Mouse (Mus musculus): ENCODE data around the gene Lrrc25. TPM values are rescaled to one million over a fixed set of nuclear protein-coding genes. Genes with fewer than 3 reads are reported as not detected.

The Lrrc25 gene
- polyA plus RNA-seq, 1 experiment, result 3.5 TPM

DNA sequence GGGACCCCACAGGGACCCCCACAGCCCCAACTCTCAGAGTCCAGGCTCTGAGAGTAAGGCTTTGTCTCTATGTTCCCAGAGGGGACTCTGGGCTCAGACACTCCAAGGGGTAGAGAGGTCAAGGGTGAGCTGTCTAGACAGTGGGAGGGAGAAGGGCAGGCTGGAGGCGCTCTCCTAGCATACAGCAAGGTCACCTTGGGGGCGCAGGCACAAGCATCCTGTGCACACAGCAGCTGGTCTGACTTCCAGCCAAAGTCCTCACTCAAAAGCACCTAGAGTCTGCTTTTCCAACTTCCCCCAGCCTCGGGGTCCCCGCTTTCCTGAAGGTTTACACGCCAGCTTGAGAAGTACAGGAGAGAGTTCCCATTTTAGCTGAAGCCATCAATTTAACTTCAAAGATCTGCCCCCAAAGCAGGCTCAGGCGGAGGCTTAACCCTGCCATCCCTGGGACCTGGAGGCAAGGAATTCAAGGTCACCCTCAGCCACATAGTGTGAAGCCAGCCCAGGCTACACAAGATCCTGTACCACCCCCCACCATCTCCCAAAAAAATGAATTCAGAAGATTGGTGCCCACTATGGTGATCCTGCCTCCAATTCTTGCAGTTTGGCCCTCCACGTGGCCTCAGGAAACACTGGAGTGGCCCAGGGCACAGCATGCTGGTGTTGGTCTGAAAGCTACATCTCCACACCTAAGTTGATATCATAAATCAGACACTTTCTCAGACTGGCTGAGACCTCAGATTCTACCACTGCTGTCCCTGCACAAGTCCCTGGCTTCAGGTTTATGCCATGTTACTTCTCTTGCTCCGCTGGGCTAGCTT is 31.6 kb downstream of the Lrrc25 start:
- H3K27me3 ChIP-seq (replicated peaks; ENCODE audit: control insufficient read depth, insufficient read depth, low read length), result no peaks in the 10 kb centered on the region
- TF ChIP-seq POLR2A (IDR thresholded peaks at IDR 0.05; ENCODE audit: low read depth, low read length) (no peak), CTCF (conservative IDR thresholded peaks at IDR 0.05; ENCODE audit: insufficient read depth, insufficient read length, low read depth, low read length) (no peak)
- H3K36me3 ChIP-seq (ENCODE audit: control insufficient read depth, insufficient read depth, low read length), result peaks cover 5% of the 10 kb centered on the region
- H3K27ac ChIP-seq (ENCODE audit: insufficient read depth, low read depth, low read length), result peak overlapping the region; percentile 72
- H3K4me3 ChIP-seq (ENCODE audit: insufficient read depth, low read depth, low read length), result no peak overlapping the region
- 27% methylated on average over 8 of the region's 8 CpGs for WGBS
- peaks cover 45% of the 10 kb centered on the region for H3K4me1 ChIP-seq (ENCODE audit: control insufficient read depth, insufficient read depth, low read length)
- DNase-seq, result peak; percentile 84

GRCm38 (mm10) chr8:70648164-70648442 is 32.1 kb downstream of the Lrrc25 start:
- peak; percentile 75 for DNase-seq
- Histone ChIP-seq H3K4me3 (ENCODE audit: insufficient read depth, low read depth, low read length) (no peak overlapping the region), H3K27ac (ENCODE audit: insufficient read depth, low read depth, low read length) (peak overlapping the region; percentile 72), H3K27me3 (replicated peaks; ENCODE audit: control insufficient read depth, insufficient read depth, low read length) (no peaks in the 10 kb centered on the region), H3K4me1 (ENCODE audit: control insufficient read depth, insufficient read depth, low read length) (peaks cover 47% of the 10 kb centered on the region), H3K36me3 (ENCODE audit: control insufficient read depth, insufficient read depth, low read length) (peaks cover 5% of the 10 kb centered on the region)
- 31% methylated on average over 1 of the region's 1 CpGs for WGBS
- TF ChIP-seq POLR2A (IDR thresholded peaks at IDR 0.05; ENCODE audit: low read depth, low read length) (no peak), CTCF (conservative IDR thresholded peaks at IDR 0.05; ENCODE audit: insufficient read depth, insufficient read length, low read depth, low read length) (no peak)

DNA sequence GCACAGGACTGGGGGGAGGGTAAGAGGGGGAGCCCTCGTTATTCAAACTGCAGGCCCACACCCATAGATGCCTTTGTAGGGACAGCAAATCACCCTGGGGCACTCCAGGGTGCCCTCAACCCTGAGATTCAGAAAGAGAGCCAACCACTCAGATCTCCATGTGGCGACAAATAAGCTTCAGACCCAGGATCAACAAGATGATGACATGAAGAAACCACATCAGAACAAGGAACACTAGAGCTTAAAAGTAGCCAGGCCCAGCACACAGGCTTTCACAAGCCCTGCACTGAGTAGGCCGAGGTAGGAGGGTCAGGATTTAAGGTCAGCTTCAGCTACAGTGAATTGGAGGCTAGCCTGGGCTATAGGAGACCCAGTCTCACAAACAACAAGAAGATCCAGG is 33.0 kb downstream of the Lrrc25 start:
- Histone ChIP-seq H3K27me3 (replicated peaks; ENCODE audit: control insufficient read depth, insufficient read depth, low read length) (no peaks in the 10 kb centered on the region), H3K4me3 (ENCODE audit: insufficient read depth, low read depth, low read length) (no peak overlapping the region), H3K36me3 (ENCODE audit: control insufficient read depth, insufficient read depth, low read length) (peaks cover 5% of the 10 kb centered on the region), H3K4me1 (ENCODE audit: control insufficient read depth, insufficient read depth, low read length) (peaks cover 48% of the 10 kb centered on the region), H3K27ac (ENCODE audit: insufficient read depth, low read depth, low read length) (peak overlapping the region; percentile 41)
- DNase-seq, result no peak
- 44% methylated on average over 3 of the region's 3 CpGs for WGBS
- TF ChIP-seq CTCF (conservative IDR thresholded peaks at IDR 0.05; ENCODE audit: insufficient read depth, insufficient read length, low read depth, low read length) (no peak), POLR2A (IDR thresholded peaks at IDR 0.05; ENCODE audit: low read depth, low read length) (no peak)

DNA sequence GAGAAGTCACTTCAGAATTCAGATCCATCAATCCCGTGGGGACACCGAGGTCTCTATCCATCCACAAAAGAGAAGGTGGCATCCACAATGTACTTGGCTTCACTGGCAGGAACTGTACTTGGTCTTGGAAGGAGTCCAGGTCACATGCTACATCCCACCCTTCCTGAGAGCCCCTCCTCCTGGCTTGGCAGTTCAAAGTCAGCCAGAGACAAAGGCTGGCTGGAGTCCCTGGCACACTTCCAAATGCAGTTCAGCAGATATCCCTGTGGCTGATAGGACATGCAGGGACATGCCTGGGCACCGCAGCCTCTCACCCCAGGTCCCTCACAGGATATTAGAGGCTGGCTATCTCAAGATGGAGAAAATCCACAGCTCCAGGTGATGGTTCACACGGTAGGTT is 33.4 kb downstream of the Lrrc25 start:
- WGBS, result 18% methylated on average over 4 of the region's 4 CpGs
- Histone ChIP-seq H3K36me3 (ENCODE audit: control insufficient read depth, insufficient read depth, low read length) (peaks cover 5% of the 10 kb centered on the region), H3K4me1 (ENCODE audit: control insufficient read depth, insufficient read depth, low read length) (peaks cover 48% of the 10 kb centered on the region), H3K27ac (ENCODE audit: insufficient read depth, low read depth, low read length) (peak overlapping the region; percentile 71), H3K27me3 (replicated peaks; ENCODE audit: control insufficient read depth, insufficient read depth, low read length) (no peaks in the 10 kb centered on the region), H3K4me3 (ENCODE audit: insufficient read depth, low read depth, low read length) (no peak overlapping the region)
- DNase-seq, result peak; percentile 97
- TF ChIP-seq CTCF (conservative IDR thresholded peaks at IDR 0.05; ENCODE audit: insufficient read depth, insufficient read length, low read depth, low read length) (no peak), POLR2A (IDR thresholded peaks at IDR 0.05; ENCODE audit: low read depth, low read length) (peak; percentile 41)

GRCm38 (mm10) chr8:70650351-70650750 is 34.4 kb downstream of the Lrrc25 start:
- Histone ChIP-seq H3K36me3 (ENCODE audit: control insufficient read depth, insufficient read depth, low read length) (peaks cover 5% of the 10 kb centered on the region), H3K4me3 (ENCODE audit: insufficient read depth, low read depth, low read length) (no peak overlapping the region), H3K27ac (ENCODE audit: insufficient read depth, low read depth, low read length) (no peak overlapping the region), H3K4me1 (ENCODE audit: control insufficient read depth, insufficient read depth, low read length) (peaks cover 47% of the 10 kb centered on the region), H3K27me3 (replicated peaks; ENCODE audit: control insufficient read depth, insufficient read depth, low read length) (no peaks in the 10 kb centered on the region)
- no peak for DNase-seq
- WGBS, result 94% methylated on average over 17 of the region's 17 CpGs
- TF ChIP-seq POLR2A (IDR thresholded peaks at IDR 0.05; ENCODE audit: low read depth, low read length) (no peak), CTCF (conservative IDR thresholded peaks at IDR 0.05; ENCODE audit: insufficient read depth, insufficient read length, low read depth, low read length) (no peak)

DNA sequence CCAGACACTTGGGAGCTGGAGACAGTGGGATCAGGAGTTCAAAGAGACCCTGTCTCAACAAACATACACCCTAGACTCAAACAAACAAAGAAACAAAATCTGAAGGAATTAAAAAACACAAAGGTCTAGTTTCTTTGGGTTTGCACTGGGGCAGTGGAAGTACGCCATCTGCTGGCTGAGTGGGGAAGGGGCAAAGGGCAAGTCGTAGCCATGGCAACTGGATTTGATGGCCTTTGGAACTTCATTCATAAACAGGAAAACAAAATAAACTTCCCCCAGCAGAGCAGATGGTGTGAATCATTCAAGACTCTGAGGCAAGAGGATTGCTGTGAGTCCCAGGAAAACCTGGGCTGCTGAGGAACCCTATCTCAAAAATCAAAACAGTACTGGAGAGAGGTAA is 37.3 kb downstream of the Lrrc25 start:
- peaks cover 8% of the 10 kb centered on the region for H3K36me3 ChIP-seq (ENCODE audit: control insufficient read depth, insufficient read depth, low read length)
- 21% methylated on average over 2 of the region's 2 CpGs for WGBS
- peak overlapping the region; percentile 48; the same call in 1 of the 2 replicates for H3K27ac ChIP-seq (ENCODE audit: insufficient read depth, low read depth, low read length)
- H3K4me1 ChIP-seq (ENCODE audit: control insufficient read depth, insufficient read depth, low read length), result peaks cover 21% of the 10 kb centered on the region
- H3K27me3 ChIP-seq (replicated peaks; ENCODE audit: control insufficient read depth, insufficient read depth, low read length), result no peaks in the 10 kb centered on the region
- TF ChIP-seq POLR2A (IDR thresholded peaks at IDR 0.05; ENCODE audit: low read depth, low read length), result no peak
- peak; percentile 94 for TF ChIP-seq CTCF (conservative IDR thresholded peaks at IDR 0.05; ENCODE audit: insufficient read depth, insufficient read length, low read depth, low read length)
- DNase-seq, result peak; percentile 93
- H3K4me3 ChIP-seq (ENCODE audit: insufficient read depth, low read depth, low read length), result no peak overlapping the region

GRCm38 (mm10) chr8:70654121-70654520 is 38.2 kb downstream of the Lrrc25 start:
- Histone ChIP-seq H3K27me3 (replicated peaks; ENCODE audit: control insufficient read depth, insufficient read depth, low read length) (no peaks in the 10 kb centered on the region), H3K4me1 (ENCODE audit: control insufficient read depth, insufficient read depth, low read length) (peaks cover 17% of the 10 kb centered on the region), H3K27ac (ENCODE audit: insufficient read depth, low read depth, low read length) (no peak overlapping the region), H3K4me3 (ENCODE audit: insufficient read depth, low read depth, low read length) (no peak overlapping the region), H3K36me3 (ENCODE audit: control insufficient read depth, insufficient read depth, low read length) (peaks cover 8% of the 10 kb centered on the region)
- TF ChIP-seq POLR2A (IDR thresholded peaks at IDR 0.05; ENCODE audit: low read depth, low read length) (no peak), CTCF (conservative IDR thresholded peaks at IDR 0.05; ENCODE audit: insufficient read depth, insufficient read length, low read depth, low read length) (no peak)
- WGBS, result 57% methylated on average over 1 of the region's 1 CpGs
- no peak for DNase-seq
